Mouse (Mus musculus) thymus, adult 2 months (tissue): ENCODE results near the gene Sgcg. TPM values are rescaled to one million over a fixed set of nuclear protein-coding genes. Genes with fewer than 3 reads are reported as not detected.

Source experiments
- DNase-seq: peaks from one replicate; pipeline ENCODE4 v3.0.0; 2021
- H3K27ac ChIP-seq: fragments of 200-500 bp; 2 replicates; pipeline ENCODE4 v1.5.1; 2012; ENCODE audit warnings: low read length, control low read depth; ENCODE audit not compliant: control insufficient read depth, insufficient read depth
- H3K27me3 ChIP-seq: fragments of 200-500 bp; 2 replicates; pipeline ENCODE4 v1.6.1; 2012; ENCODE audit warnings: mild to moderate bottlenecking, low read length, moderate library complexity, mixed read lengths; ENCODE audit not compliant: control insufficient read depth, insufficient read depth
- H3K36me3 ChIP-seq: fragments of 200-500 bp; 2 replicates; pipeline ENCODE4 v1.6.1; 2012; ENCODE audit warnings: mild to moderate bottlenecking, low read length, moderate library complexity; ENCODE audit not compliant: control insufficient read depth, insufficient read depth
- H3K4me1 ChIP-seq: fragments of 200-500 bp; replicated peaks from 2 replicates; pipeline ENCODE4 v1.6.1; 2012; ENCODE audit warnings: low read length; ENCODE audit not compliant: control insufficient read depth, insufficient read depth
- H3K4me3 ChIP-seq: fragments of 200-500 bp; 2 replicates; pipeline ENCODE4 v1.5.1; 2012; ENCODE audit warnings: mild to moderate bottlenecking, low read length, control low read depth, moderate library complexity; ENCODE audit not compliant: control insufficient read depth, insufficient read depth
- CTCF ChIP-seq: fragments of 200-500 bp; IDR thresholded peaks from 2 replicates; pipeline ENCODE4 v1.5.1; 2012; ENCODE audit warnings: mild to moderate bottlenecking, control low read depth, low read length, moderate library complexity, borderline replicate concordance; ENCODE audit not compliant: control insufficient read depth, poor library complexity, insufficient read depth; ENCODE audit errors: extremely low read depth
- POLR2A ChIP-seq: fragments of 200-500 bp; IDR thresholded peaks from 2 replicates; pipeline ENCODE4 v1.6.1; 2012; ENCODE audit warnings: mild to moderate bottlenecking, low read length, control low read depth, moderate library complexity; ENCODE audit not compliant: control insufficient read depth, poor library complexity, insufficient read depth; ENCODE audit errors: extremely low read depth
- WGBS: fragments of 180-500 bp; shearing (Covaris S2); methylation state at CpG from one replicate; pipeline ENCODE4 v1.1.7; 2018; 5-methylcytosine and 5-hydroxymethylcytosine counted together
- polyA plus RNA-seq: library from polyadenylated mRNA; depleted of rRNA; stranded (reverse); fragments of >200 nt; gene quantifications from 2 replicates; pipeline ENCODE4 v1.2.3, GENCODE M21; 2012

Gene Sgcg
- polyA plus RNA-seq, 1 experiment = 3.3 TPM

GRCm38 (mm10) chr14:61274414-61275198 lies 16.3 kb upstream of the Sgcg start:
- Histone ChIP-seq H3K36me3 (no peaks in the 10 kb centered on the region), H3K4me1 (no peaks in the 10 kb centered on the region), H3K27me3 (no peaks in the 10 kb centered on the region; the same call in 1 of the 2 replicates), H3K27ac (no peak overlapping the region), H3K4me3 (no peak overlapping the region)
- TF ChIP-seq POLR2A (no peak), CTCF (no peak)
- WGBS = 23% methylated on average over 38 of the region's 38 CpGs
- no peak for DNase-seq

GRCm38 (mm10) chr14:61267908-61268475 lies 9.7 kb upstream of the Sgcg start:
- 86% methylated on average over 5 of the region's 5 CpGs for WGBS
- no peak for DNase-seq
- Histone ChIP-seq H3K27me3 (no peaks in the 10 kb centered on the region), H3K4me1 (no peaks in the 10 kb centered on the region), H3K4me3 (no peak overlapping the region), H3K27ac (no peak overlapping the region), H3K36me3 (no peaks in the 10 kb centered on the region)
- TF ChIP-seq CTCF (no peak), POLR2A (no peak)

DNA sequence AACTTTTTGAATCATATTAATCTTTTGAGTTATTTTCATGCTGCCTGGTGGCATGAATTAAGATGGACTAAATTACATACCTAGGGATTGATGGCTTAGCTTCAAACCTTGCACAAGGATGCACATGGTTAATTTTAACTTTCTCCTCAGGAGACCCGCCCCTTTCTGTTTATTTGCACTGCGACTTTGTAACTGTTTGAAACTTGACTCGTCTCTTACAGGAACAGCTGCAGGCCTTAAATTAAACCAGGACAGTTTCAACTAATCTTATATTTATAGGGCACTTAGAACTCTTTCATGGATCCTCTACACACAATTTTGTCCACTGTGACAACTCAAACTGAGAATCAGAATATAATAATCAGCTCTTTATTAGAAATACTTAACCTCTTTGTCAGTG lies 794 bp upstream of the Sgcg start:
- no peak for TF ChIP-seq POLR2A
- no peak for TF ChIP-seq CTCF
- 75% methylated on average over 3 of the region's 3 CpGs for WGBS
- no peak for DNase-seq
- Histone ChIP-seq H3K4me1 (no peaks in the 10 kb centered on the region), H3K27ac (no peak overlapping the region), H3K4me3 (no peak overlapping the region), H3K36me3 (no peaks in the 10 kb centered on the region), H3K27me3 (no peaks in the 10 kb centered on the region)

- TF ChIP-seq CTCF (no peak), POLR2A (no peak)
- Histone ChIP-seq H3K4me1 (no peaks in the 10 kb centered on the region), H3K27ac (no peak overlapping the region), H3K4me3 (no peak overlapping the region), H3K36me3 (no peaks in the 10 kb centered on the region), H3K27me3 (no peaks in the 10 kb centered on the region)
- no peak for DNase-seq
- 91% methylated on average over 15 of the region's 15 CpGs for WGBS
Observed at GRCm38 (mm10) chr14:61252596-61253388, 5.5 kb downstream of the Sgcg start.

DNA sequence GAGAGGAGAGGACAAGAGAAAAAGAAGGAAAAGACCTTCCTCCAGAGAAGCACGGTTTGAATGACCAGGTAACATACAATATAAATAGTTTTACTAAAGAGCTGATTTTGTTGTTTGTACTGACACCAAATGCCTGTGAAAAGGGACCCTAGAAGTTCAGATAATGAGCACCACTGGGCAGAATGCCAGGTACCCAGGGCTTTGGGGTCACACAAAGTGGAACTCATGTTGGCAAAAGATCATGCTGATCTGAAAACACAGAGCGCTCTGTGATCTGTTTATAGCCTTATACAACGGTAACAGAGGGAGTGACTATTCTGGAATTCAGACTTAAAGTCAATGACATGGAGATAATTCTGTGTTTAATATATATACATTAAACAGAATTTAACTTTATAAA lies 11.8 kb downstream of the Sgcg start:
- WGBS = 89% methylated on average over 3 of the region's 3 CpGs
- no peaks in the 10 kb centered on the region for H3K36me3 ChIP-seq
- DNase-seq = no peak
- H3K27ac ChIP-seq = no peak overlapping the region
- H3K4me3 ChIP-seq = no peak overlapping the region
- no peaks in the 10 kb centered on the region for H3K4me1 ChIP-seq
- no peak for TF ChIP-seq POLR2A
- TF ChIP-seq CTCF = no peak
- no peaks in the 10 kb centered on the region for H3K27me3 ChIP-seq

- H3K4me1 ChIP-seq = no peaks in the 10 kb centered on the region
- H3K27ac ChIP-seq = no peak overlapping the region
- TF ChIP-seq POLR2A (no peak), CTCF (no peak)
- H3K27me3 ChIP-seq = no peaks in the 10 kb centered on the region
- 37% methylated on average over 6 of the region's 6 CpGs for WGBS
- DNase-seq = peak; percentile 30
- H3K36me3 ChIP-seq = no peaks in the 10 kb centered on the region
- H3K4me3 ChIP-seq = no peak overlapping the region
Observed at GRCm38 (mm10) chr14:61242611-61243010, 15.7 kb downstream of the Sgcg start.
